Mouse (Mus musculus): Measurements from ENCODE around the gene Gmfb. TPM values are rescaled to one million over a fixed set of nuclear protein-coding genes. Genes with fewer than 3 reads are reported as not detected.

Gene Gmfb
- polyA plus RNA-seq, 1 experiment = 72.9 TPM

DNA sequence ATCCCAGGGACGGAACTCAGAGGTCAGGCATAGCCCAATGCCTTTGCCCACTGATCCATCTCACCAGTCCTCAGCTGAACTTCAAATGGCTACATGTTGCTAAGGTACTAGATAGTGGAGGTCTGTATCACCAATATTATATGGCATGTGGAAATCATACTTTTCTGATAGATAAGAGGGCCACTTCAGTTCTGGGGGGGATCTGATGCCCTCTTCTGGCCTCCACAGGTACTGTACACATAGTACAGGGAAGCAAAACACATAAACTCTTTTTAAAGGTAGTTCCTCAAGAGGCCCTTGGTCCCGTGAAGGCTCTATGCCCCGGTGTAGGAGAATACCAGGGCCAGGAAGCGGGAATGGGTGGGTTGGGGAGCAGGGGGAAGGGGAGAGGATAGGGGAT lies 31.7 kb downstream of the Gmfb start:
- WGBS = 71% methylated on average over 4 of the region's 4 CpGs

DNA sequence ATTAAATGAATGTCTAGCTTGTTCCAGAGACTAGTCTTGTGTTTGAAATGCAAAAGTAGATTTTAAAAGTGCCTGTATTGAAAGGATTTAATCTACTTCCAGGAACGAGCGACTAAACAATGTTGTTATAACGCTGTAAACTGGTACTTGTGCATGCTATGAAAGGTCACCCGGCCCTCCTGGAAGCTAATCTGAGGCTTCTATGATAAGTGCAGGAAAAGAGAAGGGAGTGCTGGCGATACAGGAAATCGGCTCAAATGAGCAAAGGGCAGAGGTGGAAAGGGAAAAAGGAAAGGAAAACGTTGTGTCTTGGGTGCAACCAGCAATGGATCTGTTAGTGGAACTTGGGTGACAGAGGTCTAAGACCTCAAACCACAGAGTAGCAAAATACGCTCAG lies 33.5 kb downstream of the Gmfb start:
- no peak overlapping the region for H3K4me3 ChIP-seq (ENCODE audit: insufficient read depth, low read depth, low read length)
- WGBS = 23% methylated on average over 8 of the region's 8 CpGs
- no peak for TF ChIP-seq POLR2A (IDR thresholded peaks at IDR 0.05; ENCODE audit: insufficient read depth, low read depth, low read length)
- TF ChIP-seq CTCF (IDR thresholded peaks at IDR 0.05; ENCODE audit: insufficient read depth, low read depth, low read length) = no peak
- peaks cover 8% of the 10 kb centered on the region; the same call in 1 of the 2 replicates for H3K4me1 ChIP-seq (ENCODE audit: control insufficient read depth, insufficient read depth, low read length)
- no peak overlapping the region for H3K27ac ChIP-seq (ENCODE audit: insufficient read depth, low read depth, low read length)

More for the DNA sequence above, 31.7 kb downstream of the Gmfb start:
- no peak for TF ChIP-seq CTCF (IDR thresholded peaks at IDR 0.05; ENCODE audit: insufficient read depth, low read depth, low read length)
- H3K4me1 ChIP-seq (ENCODE audit: control insufficient read depth, insufficient read depth, low read length) = peaks cover 4% of the 10 kb centered on the region; the same call in 1 of the 2 replicates
- H3K27ac ChIP-seq (ENCODE audit: insufficient read depth, low read depth, low read length) = no peak overlapping the region
- no peak overlapping the region for H3K4me3 ChIP-seq (ENCODE audit: insufficient read depth, low read depth, low read length)

DNA sequence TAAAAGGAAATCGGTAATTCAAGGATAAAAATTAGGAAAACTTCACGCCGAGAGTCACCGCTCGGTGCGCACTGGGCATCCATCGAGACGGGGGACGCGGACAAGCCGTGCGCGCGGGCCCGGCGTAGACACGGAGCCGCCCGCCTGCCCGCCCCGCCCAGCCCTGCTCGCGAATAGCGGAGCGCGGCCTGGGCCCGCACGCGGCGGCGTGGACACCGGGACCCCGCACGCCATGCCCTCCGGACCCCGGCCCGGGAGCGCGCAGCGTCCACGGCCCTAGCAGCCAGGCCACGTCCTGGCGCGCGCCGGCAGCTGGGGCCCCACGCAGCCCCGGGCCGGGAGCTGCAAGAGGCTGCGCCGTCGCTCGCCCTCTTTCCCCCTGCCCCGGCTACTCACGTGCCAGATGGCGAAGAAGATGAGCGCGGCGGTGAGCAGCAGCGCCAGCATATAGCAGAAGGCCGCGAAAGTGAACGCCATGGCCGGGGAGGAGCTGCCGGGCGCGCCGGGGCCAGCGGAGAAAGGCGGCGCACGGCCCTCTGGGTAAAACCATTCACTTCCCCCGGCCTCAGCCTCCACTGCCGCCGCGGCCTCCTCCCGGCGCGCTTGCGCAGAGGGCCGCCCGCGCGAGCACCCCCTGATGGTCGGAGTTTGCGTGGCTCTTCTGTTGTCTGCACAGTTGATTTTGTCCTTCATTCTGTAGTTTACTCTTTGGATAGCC lies 34.1 kb downstream of the Gmfb start, which contains the start of gene Cnih1:
Cnih1 (minus strand) TSS at position 625 of the 718 bp plus-strand sequence.
- WGBS = under 1% methylated on average over 86 of the region's 86 CpGs
- H3K4me1 ChIP-seq (ENCODE audit: control insufficient read depth, insufficient read depth, low read length) = peaks cover 8% of the 10 kb centered on the region; the same call in 1 of the 2 replicates
- H3K4me3 ChIP-seq (ENCODE audit: insufficient read depth, low read depth, low read length) = peak within 1 kb of the TSS; percentile 100
- TF ChIP-seq POLR2A (IDR thresholded peaks at IDR 0.05; ENCODE audit: insufficient read depth, low read depth, low read length) (peak; percentile 51; the same call in 1 of the 2 replicates), CTCF (IDR thresholded peaks at IDR 0.05; ENCODE audit: insufficient read depth, low read depth, low read length) (peak; percentile 33; the same call in 1 of the 2 replicates)
- H3K27ac ChIP-seq (ENCODE audit: insufficient read depth, low read depth, low read length) = peak within 1 kb of the TSS; percentile 92

DNA sequence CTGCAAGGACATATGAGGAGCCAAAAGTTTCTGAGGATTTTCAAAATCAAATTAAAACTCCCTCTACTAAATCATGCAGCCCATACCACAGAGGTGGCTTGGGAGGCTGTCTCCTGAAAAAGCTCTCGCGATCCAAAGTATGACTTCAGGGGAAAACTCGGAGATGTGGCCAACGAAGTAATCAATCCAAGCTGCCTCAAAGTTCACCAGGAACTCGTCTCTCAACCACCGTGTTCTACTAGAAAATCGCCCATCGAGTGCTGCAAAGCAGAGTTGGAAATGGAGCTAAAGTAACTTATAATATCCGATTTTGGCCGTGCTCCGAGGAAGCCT lies 34.6 kb downstream of the Gmfb start:
- Histone ChIP-seq H3K4me3 (ENCODE audit: insufficient read depth, low read depth, low read length) (peak overlapping the region; percentile 100), H3K4me1 (ENCODE audit: control insufficient read depth, insufficient read depth, low read length) (peaks cover 8% of the 10 kb centered on the region; the same call in 1 of the 2 replicates), H3K27ac (ENCODE audit: insufficient read depth, low read depth, low read length) (no peak overlapping the region)
- 0% methylated on average over 11 of the region's 11 CpGs for WGBS
- no peak for TF ChIP-seq CTCF (IDR thresholded peaks at IDR 0.05; ENCODE audit: insufficient read depth, low read depth, low read length)
- no peak for TF ChIP-seq POLR2A (IDR thresholded peaks at IDR 0.05; ENCODE audit: insufficient read depth, low read depth, low read length)

DNA sequence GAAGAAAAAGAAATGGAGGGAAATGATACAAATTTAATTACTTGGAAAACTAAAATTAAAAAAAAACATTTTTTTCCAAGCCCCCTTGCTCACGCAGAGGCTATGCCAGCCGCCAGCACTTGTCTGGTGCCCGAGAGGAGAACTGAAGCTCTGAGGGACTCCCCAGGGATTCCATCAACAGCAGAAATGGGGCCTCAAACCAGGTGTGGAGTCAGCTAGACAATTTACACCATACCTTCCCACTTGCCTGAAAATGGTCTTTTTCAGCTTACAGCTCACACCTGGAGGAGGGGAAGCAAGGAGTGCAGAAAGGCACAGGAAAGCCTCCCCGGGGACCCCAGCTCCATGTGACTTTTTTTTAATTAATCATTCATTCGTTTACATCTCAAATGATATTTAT lies 36.8 kb downstream of the Gmfb start:
- Histone ChIP-seq H3K4me3 (ENCODE audit: insufficient read depth, low read depth, low read length) (no peak overlapping the region), H3K4me1 (ENCODE audit: control insufficient read depth, insufficient read depth, low read length) (peaks cover 8% of the 10 kb centered on the region; the same call in 1 of the 2 replicates), H3K27ac (ENCODE audit: insufficient read depth, low read depth, low read length) (no peak overlapping the region)
- TF ChIP-seq CTCF (IDR thresholded peaks at IDR 0.05; ENCODE audit: insufficient read depth, low read depth, low read length) (no peak), POLR2A (IDR thresholded peaks at IDR 0.05; ENCODE audit: insufficient read depth, low read depth, low read length) (no peak)
- WGBS = 90% methylated on average over 5 of the region's 5 CpGs

DNA sequence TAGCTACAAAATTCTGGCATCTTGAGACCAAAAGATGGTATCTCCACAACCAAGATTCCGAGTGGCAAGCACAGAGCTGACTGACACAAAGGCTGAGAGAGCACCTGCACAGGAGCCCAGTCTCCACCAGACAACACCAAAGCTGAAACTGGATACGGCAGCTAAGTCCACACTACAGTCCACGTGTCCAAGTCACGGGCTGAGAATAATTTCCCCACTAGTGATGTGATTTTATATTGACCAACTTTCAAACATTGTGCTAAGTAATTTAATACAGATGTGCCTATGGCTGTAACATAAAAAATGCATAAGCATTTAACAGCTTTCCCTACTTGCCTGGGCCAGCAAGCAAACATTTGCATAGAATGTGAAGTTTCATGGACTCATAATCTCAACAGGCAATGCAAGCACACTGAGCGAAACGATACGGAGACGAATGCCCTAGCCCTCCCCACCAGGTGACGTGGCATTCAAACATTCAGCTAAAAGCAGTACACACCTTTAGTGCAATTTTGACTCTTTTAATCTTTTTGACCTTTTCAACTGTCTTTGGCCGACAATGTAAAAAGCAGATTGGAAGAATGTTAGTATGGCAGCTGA lies 38.6 kb downstream of the Gmfb start:
- 93% methylated on average over 10 of the region's 10 CpGs for WGBS
- no peak overlapping the region for H3K4me3 ChIP-seq (ENCODE audit: insufficient read depth, low read depth, low read length)
- peaks cover 8% of the 10 kb centered on the region; the same call in 1 of the 2 replicates for H3K4me1 ChIP-seq (ENCODE audit: control insufficient read depth, insufficient read depth, low read length)
- TF ChIP-seq POLR2A (IDR thresholded peaks at IDR 0.05; ENCODE audit: insufficient read depth, low read depth, low read length) (no peak), CTCF (IDR thresholded peaks at IDR 0.05; ENCODE audit: insufficient read depth, low read depth, low read length) (no peak)
- H3K27ac ChIP-seq (ENCODE audit: insufficient read depth, low read depth, low read length) = no peak overlapping the region

DNA sequence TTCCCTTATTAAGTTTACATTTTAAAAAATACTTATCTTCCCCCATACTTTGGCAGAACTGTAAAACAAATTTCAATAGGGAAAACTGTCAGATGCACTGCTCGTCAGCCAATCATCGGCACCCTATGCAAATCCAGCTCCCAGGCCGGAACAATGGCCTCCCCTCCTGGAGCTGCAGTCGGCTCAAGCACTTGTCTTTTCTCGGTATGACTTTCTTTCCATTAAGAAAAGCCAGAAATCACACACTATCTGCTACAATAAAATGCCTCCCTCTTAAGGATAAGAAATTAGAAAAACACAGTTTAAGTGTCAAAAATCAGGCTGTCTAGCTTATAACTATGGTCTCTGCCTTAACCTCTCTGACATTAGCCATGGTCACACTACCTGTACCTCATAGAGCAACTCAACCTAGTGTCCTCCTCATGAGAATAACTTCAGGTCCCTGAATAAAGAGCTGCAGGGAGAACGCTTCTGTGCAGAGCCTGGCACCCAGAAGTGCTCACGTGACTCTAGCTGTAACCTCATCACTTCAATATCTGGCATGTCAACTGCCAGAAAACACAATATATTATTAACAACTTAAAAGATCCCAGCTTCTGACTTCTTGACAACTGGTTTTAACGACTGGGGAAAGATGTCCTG lies 39.7 kb downstream of the Gmfb start:
- 80% methylated on average over 8 of the region's 8 CpGs for WGBS
- H3K4me3 ChIP-seq (ENCODE audit: insufficient read depth, low read depth, low read length) = no peak overlapping the region
- TF ChIP-seq POLR2A (IDR thresholded peaks at IDR 0.05; ENCODE audit: insufficient read depth, low read depth, low read length) (no peak), CTCF (IDR thresholded peaks at IDR 0.05; ENCODE audit: insufficient read depth, low read depth, low read length) (no peak)
- H3K27ac ChIP-seq (ENCODE audit: insufficient read depth, low read depth, low read length) = no peak overlapping the region
- H3K4me1 ChIP-seq (ENCODE audit: control insufficient read depth, insufficient read depth, low read length) = peaks cover 8% of the 10 kb centered on the region; the same call in 1 of the 2 replicates

DNA sequence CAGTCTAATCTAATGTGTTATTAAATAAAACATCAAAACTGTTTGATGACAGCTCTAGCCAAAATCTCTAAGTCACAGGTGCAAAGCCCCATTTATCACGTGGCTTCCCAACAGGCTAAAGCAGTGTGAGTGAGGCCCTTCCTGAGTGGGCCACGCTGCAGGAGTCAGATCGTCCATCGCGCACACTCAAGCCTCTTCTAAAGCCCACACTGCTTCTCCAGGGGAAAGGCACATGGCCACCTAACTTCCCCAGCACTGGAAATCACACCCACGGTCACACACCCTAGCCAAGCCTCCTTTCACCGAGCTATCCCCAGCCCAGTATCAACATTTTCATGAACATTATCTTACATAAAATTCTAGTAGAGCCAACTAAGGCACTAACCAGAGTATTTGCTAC lies 41.0 kb downstream of the Gmfb start:
- WGBS = 94% methylated on average over 7 of the region's 7 CpGs
- H3K4me3 ChIP-seq (ENCODE audit: insufficient read depth, low read depth, low read length) = no peak overlapping the region
- no peak for TF ChIP-seq POLR2A (IDR thresholded peaks at IDR 0.05; ENCODE audit: insufficient read depth, low read depth, low read length)
- no peak overlapping the region for H3K27ac ChIP-seq (ENCODE audit: insufficient read depth, low read depth, low read length)
- H3K4me1 ChIP-seq (ENCODE audit: control insufficient read depth, insufficient read depth, low read length) = peaks cover 5% of the 10 kb centered on the region; the same call in 1 of the 2 replicates

DNA sequence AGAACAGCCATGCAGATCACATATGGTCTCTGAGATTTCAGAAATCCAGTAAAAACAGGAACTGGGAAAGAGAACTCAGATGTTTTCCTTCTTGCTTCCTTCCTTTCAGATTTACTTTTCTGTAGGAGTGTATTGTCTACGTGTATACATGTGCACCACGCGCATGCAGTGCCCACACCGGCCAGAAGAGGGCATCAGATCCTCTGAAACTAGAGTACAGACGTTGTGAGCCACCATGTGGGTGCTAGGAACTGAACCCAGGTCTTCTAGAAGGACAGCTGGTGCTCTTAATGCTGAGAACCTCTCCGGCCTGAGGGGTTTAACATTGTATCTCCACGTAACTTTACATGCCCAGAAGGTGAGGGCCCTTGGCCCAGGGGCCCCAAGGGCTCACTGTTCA lies 42.8 kb downstream of the Gmfb start:
- TF ChIP-seq CTCF (IDR thresholded peaks at IDR 0.05; ENCODE audit: insufficient read depth, low read depth, low read length) (no peak), POLR2A (IDR thresholded peaks at IDR 0.05; ENCODE audit: insufficient read depth, low read depth, low read length) (no peak)
- no peak overlapping the region for H3K27ac ChIP-seq (ENCODE audit: insufficient read depth, low read depth, low read length)
- WGBS = 94% methylated on average over 7 of the region's 7 CpGs
- no peak overlapping the region for H3K4me3 ChIP-seq (ENCODE audit: insufficient read depth, low read depth, low read length)
- H3K4me1 ChIP-seq (ENCODE audit: control insufficient read depth, insufficient read depth, low read length) = no peaks in the 10 kb centered on the region
